Mouse (Mus musculus) kidney, adult 2 months (tissue): ENCODE results near the gene Sf3b1.

Experiments used
- CTCF ChIP-seq: fragments of 200-500 bp; conservative IDR thresholded peaks from 2 replicates; pipeline ENCODE4 v1.5.1; 2011; ENCODE audit warnings: low read depth, mild to moderate bottlenecking, control low read depth, low read length, moderate library complexity, mixed read lengths; ENCODE audit not compliant: insufficient read depth, insufficient read length
- POLR2A ChIP-seq: fragments of 200-500 bp; IDR thresholded peaks from one replicate; pipeline ENCODE4 v1.6.1; 2011; ENCODE audit warnings: low read depth, low read length, control low read depth

DNA sequence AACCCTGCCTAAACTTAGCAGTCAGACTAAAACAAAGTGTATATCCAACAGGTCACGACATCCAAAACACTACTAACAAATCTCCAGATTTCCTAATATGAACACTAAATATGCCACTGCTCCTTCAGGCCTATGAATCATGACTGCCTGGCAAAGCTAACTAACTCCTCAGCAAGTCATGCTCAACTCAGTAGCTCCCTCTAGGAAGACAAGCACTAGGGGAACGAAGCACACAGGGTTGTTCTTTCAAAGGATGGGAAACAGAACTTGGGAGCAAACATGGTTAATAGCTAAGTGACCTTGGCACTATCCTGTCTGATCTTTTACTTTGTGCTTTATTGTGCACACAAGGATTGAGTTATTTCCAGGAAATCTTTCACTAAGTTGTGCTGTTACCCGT is 43.9 kb downstream of the Sf3b1 start:
- peak; percentile 46 for TF ChIP-seq CTCF
- TF ChIP-seq POLR2A: no peak
